In the genomic region with DNA sequence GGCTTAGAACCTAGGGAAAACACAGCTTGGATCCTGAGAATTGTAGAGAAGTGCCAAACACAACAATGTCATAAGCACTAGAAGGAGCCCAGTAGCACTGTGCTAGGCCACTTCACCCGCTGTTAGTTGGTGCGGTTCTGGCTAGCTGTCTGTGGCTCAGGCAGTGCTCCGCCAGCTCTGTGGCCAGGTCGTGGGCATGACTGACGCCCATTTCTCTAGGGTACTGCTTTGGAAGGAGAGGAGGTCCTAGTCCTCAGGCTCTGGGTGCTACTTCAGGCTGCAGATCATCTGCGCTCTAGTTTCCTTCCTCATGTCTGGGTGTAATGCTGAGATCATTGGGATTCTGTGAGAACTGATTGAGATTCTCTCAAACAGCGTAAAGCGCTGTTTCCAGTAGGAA, we compare ENCODE assay signal across 24 mouse cellular contexts. TPM values are rescaled to one million over a fixed set of nuclear protein-coding genes. Genes with fewer than 3 reads are reported as not detected.
A peak's percentile ranks its signal among the peaks of the same experiment; 100 is the strongest.
DNase-seq lines count a peak whose midpoint lies in the region; ATAC-seq and TF ChIP-seq lines count a peak whose summit lies in the region.
"Had no signal": no experiment of that assay in that cellular context is flagged by ENCODE, and none has a peak within 500 bp of the region (broad histone marks: within the 10 kb centered on the region; RNA-seq: fewer than 3 reads in every experiment).

No protein-coding gene starts in this region.

- H3K27me3 ChIP-seq in liver, postnatal 0 days (ENCODE audit: insufficient read depth, low read length), result no peaks in the 10 kb centered on the region
- H3K27me3 ChIP-seq in liver, embryonic 11.5 days (replicated peaks; ENCODE audit: control insufficient read depth, insufficient read depth, low read length), result no peaks in the 10 kb centered on the region
- H3K27me3 ChIP-seq in splenic B cell, adult 2 months (ENCODE audit: control insufficient read depth, insufficient read depth, low read length, poor library complexity, severe bottlenecking), result no peaks in the 10 kb centered on the region
- H3K27me3 ChIP-seq in forebrain, embryonic 14.5 days (replicated peaks; ENCODE audit: control insufficient read depth, insufficient read depth, low read length), result no peaks in the 10 kb centered on the region
- H3K27me3 ChIP-seq: embryonic facial prominence, embryonic 12.5 days; forebrain, embryonic 15.5 days; heart, embryonic 12.5 days; hindbrain, embryonic 15.5 days; lung, embryonic 15.5 days had no signal

- no peaks in the 10 kb centered on the region for H3K9me3 ChIP-seq in liver, postnatal 0 days (ENCODE audit: low read length)
- H3K9me3 ChIP-seq in liver, embryonic 11.5 days (ENCODE audit: control insufficient read depth, low read length), result no peaks in the 10 kb centered on the region
- H3K9me3 ChIP-seq in forebrain, embryonic 14.5 days (replicated peaks; ENCODE audit: control insufficient read depth, low read length), result no peaks in the 10 kb centered on the region
- H3K9me3 ChIP-seq: embryonic facial prominence, embryonic 12.5 days; forebrain, embryonic 15.5 days; heart, embryonic 12.5 days; hindbrain, embryonic 15.5 days; limb, embryonic 10.5 days; lung, embryonic 15.5 days had no signal

- H3K4me3 ChIP-seq in gastrocnemius, adult 2 months, result no peak overlapping the region
- H3K4me3 ChIP-seq in liver, postnatal 0 days (ENCODE audit: low read depth, low read length), result no peak overlapping the region
- H3K4me3 ChIP-seq in liver, embryonic 11.5 days (ENCODE audit: low read depth, low read length), result no peak overlapping the region
- no peak overlapping the region for H3K4me3 ChIP-seq in forebrain, embryonic 14.5 days (ENCODE audit: low read depth, low read length)
- H3K4me3 ChIP-seq: embryonic facial prominence, embryonic 12.5 days; forebrain, embryonic 15.5 days; heart, embryonic 12.5 days; hindbrain, embryonic 15.5 days; left cerebral cortex, adult 2 months; limb, embryonic 10.5 days; lung, embryonic 15.5 days had no signal

- 72% methylated on average over 8 of the region's 8 CpGs for WGBS in liver, postnatal 0 days (ENCODE audit: insufficient replicate concordance)
- WGBS in liver, embryonic 11.5 days, result 75% methylated on average over 8 of the region's 8 CpGs
- 88% methylated on average over 8 of the region's 8 CpGs for WGBS in forebrain, embryonic 14.5 days

- H3K9ac ChIP-seq in liver, postnatal 0 days (replicated peaks), result no peak overlapping the region
- H3K9ac ChIP-seq in liver, embryonic 11.5 days (ENCODE audit: low read depth, low read length), result no peak overlapping the region
- no peak overlapping the region for H3K9ac ChIP-seq in forebrain, embryonic 14.5 days (ENCODE audit: low read length)
- H3K9ac ChIP-seq: embryonic facial prominence, embryonic 12.5 days; forebrain, embryonic 15.5 days; heart, embryonic 12.5 days; hindbrain, embryonic 15.5 days; lung, embryonic 15.5 days had no signal

- TF ChIP-seq CTCF in gastrocnemius, adult 2 months (IDR thresholded peaks at IDR 0.05), result no peak
- TF ChIP-seq CTCF in liver, postnatal 0 days (IDR thresholded peaks at IDR 0.05; ENCODE audit: low read depth), result no peak

- no peak overlapping the region for H3K4me2 ChIP-seq in liver, postnatal 0 days (ENCODE audit: low read depth, low read length)
- H3K4me2 ChIP-seq in liver, embryonic 11.5 days, result no peak overlapping the region
- H3K4me2 ChIP-seq in forebrain, embryonic 14.5 days (ENCODE audit: low read length), result no peak overlapping the region
- H3K4me2 ChIP-seq: embryonic facial prominence, embryonic 12.5 days; forebrain, embryonic 15.5 days; heart, embryonic 12.5 days; hindbrain, embryonic 15.5 days; lung, embryonic 15.5 days had no signal

- no peak for TF ChIP-seq EP300 in liver, postnatal 0 days (IDR thresholded peaks at IDR 0.05; ENCODE audit: low read depth)

- no peaks in the 10 kb centered on the region for H3K36me3 ChIP-seq in liver, postnatal 0 days (replicated peaks; ENCODE audit: insufficient read depth, low read length)
- H3K36me3 ChIP-seq in liver, embryonic 11.5 days (ENCODE audit: control insufficient read depth, insufficient read depth, low read length), result no peaks in the 10 kb centered on the region
- H3K36me3 ChIP-seq in splenic B cell, adult 2 months (ENCODE audit: control insufficient read depth, insufficient read depth, low read length, poor library complexity, severe bottlenecking), result no peaks in the 10 kb centered on the region
- H3K36me3 ChIP-seq in forebrain, embryonic 14.5 days (ENCODE audit: control insufficient read depth, insufficient read depth, low read length), result no peaks in the 10 kb centered on the region
- H3K36me3 ChIP-seq: embryonic facial prominence, embryonic 12.5 days; forebrain, embryonic 15.5 days; G1E; hindbrain, embryonic 15.5 days; lung, embryonic 15.5 days had no signal

- intact Hi-C loops in gastrocnemius, adult 2 months (cut with DNase I), result no loop called here
- intact Hi-C loops in gastrocnemius, postnatal 14 days (cut with DNase I; ENCODE audit: low total_unique reads), result no loop called here

- no peak for DNase-seq in gastrocnemius, adult 2 months
- DNase-seq in gastrocnemius, postnatal 14 days, result no peak
- DNase-seq in liver, postnatal 0 days, result no peak
- DNase-seq in liver, embryonic 11.5 days (ENCODE audit: low spot score), result no peak
- DNase-seq in splenic B cell, adult 2 months (ENCODE audit: low read depth, low spot score), result peak; percentile 50
- no peak for DNase-seq in cerebellum, postnatal 36 days
- DNase-seq in forebrain, embryonic 14.5 days (ENCODE audit: low spot score), result no peak
- DNase-seq: adrenal gland, postnatal 36 days; cerebellum, adult 8-10 months; heart, postnatal 14 days; right cerebral cortex, postnatal 4 days; thymus, postnatal 36 days had no signal

- ATAC-seq in liver, postnatal 0 days, result no peak
- ATAC-seq in liver, embryonic 11.5 days (replicated peaks; ENCODE audit: low FRiP score), result no peak
- peak; percentile 53 to 58; a peak in 3 of 4 replicates for ATAC-seq in hematopoietic stem cell, adult 5-6 weeks (replicated peaks in 1 of 2; ENCODE audit: insufficient read depth in 1 of 2, low FRiP score in 2 of 2, low TSS enrichment in 1 of 2, low read depth in 1 of 2, poor library complexity in 2 of 2, severe bottlenecking in 2 of 2)
- no peak for ATAC-seq in forebrain, embryonic 14.5 days
- ATAC-seq: forebrain, embryonic 15.5 days; intestine, postnatal 0 days; midbrain, embryonic 16.5 days had no signal

- no peaks in the 10 kb centered on the region for H3K4me1 ChIP-seq in liver, postnatal 0 days (ENCODE audit: insufficient read depth)
- no peaks in the 10 kb centered on the region; the same call in 1 of the 2 replicates for H3K4me1 ChIP-seq in liver, embryonic 11.5 days (replicated peaks; ENCODE audit: control insufficient read depth, insufficient read depth, low read length)
- H3K4me1 ChIP-seq in forebrain, embryonic 14.5 days (ENCODE audit: control insufficient read depth, insufficient read depth, low read length), result no peaks in the 10 kb centered on the region
- H3K4me1 ChIP-seq: embryonic facial prominence, embryonic 12.5 days; heart, embryonic 12.5 days; hindbrain, embryonic 15.5 days; lung, embryonic 15.5 days had no signal

- H3K27ac ChIP-seq in gastrocnemius, adult 2 months, result peak overlapping the region; percentile 49
- H3K27ac ChIP-seq in liver, postnatal 0 days (ENCODE audit: low read depth), result 0 out of 2 replicates have a peak overlapping the region, but pooled peaks have one; percentile 18
- no peak overlapping the region for H3K27ac ChIP-seq in liver, embryonic 11.5 days (ENCODE audit: low read depth, low read length)
- no peak overlapping the region for H3K27ac ChIP-seq in forebrain, embryonic 14.5 days (ENCODE audit: low read depth, low read length)
- H3K27ac ChIP-seq: embryonic facial prominence, embryonic 12.5 days; forebrain, embryonic 15.5 days; hindbrain, embryonic 15.5 days; left cerebral cortex, adult 2 months; limb, embryonic 10.5 days; lung, embryonic 15.5 days; macrophage had no signal

RNA-seq across cellular contexts. Expression of a gene that starts 20.9 kb away (rescaled TPM):
- total RNA-seq in gastrocnemius, adult 2 months (2021), result 10 to 100 TPM; 31.0 to 37.2 TPM
- 10 to 100 TPM; 27.0 to 29.8 TPM for total RNA-seq in gastrocnemius, postnatal 14 days (2021)
- polyA plus RNA-seq in liver, postnatal 0 days (2015; fragmentation: Nextera tagmentation; extraction: Ambion mirVana), result 1.9 and 2.0 TPM in 2 replicates
- polyA plus RNA-seq in liver, embryonic 11.5 days (2014; fragmentation: Nextera tagmentation; extraction: Ambion mirVana), result 3.2 and 3.4 TPM in 2 replicates
- total RNA-seq in hematopoietic stem cell, adult 5-6 weeks (2017), result 38.9 and 43.5 TPM in 2 replicates
- 10.4 and 11.3 TPM in 2 replicates for polyA plus RNA-seq in forebrain, embryonic 14.5 days (2014; fragmentation: Nextera tagmentation; extraction: Ambion mirVana)
- polyA plus RNA-seq: G1E had no signal

Comparison
In these comparisons a context has a peak if more than half of its experiments do, and no peak if none do; other contexts are left out.
1. H3K27ac ChIP-seq: peak in gastrocnemius, adult 2 months (single experiment) and liver, postnatal 0 days (single experiment); none in liver, embryonic 11.5 days (single experiment) and forebrain, embryonic 14.5 days (single experiment).
2. ATAC-seq: peak in hematopoietic stem cell, adult 5-6 weeks (2 of 2); none in liver, postnatal 0 days (single experiment), liver, embryonic 11.5 days (single experiment) and forebrain, embryonic 14.5 days (single experiment).